Mouse (Mus musculus): Measurements from ENCODE around the gene Slc39a11. TPM values are rescaled to one million over a fixed set of nuclear protein-coding genes. Genes with fewer than 3 reads are reported as not detected.

The Slc39a11 gene
- polyA plus RNA-seq, 1 experiment from 2014 or later = 17.8 TPM

DNA sequence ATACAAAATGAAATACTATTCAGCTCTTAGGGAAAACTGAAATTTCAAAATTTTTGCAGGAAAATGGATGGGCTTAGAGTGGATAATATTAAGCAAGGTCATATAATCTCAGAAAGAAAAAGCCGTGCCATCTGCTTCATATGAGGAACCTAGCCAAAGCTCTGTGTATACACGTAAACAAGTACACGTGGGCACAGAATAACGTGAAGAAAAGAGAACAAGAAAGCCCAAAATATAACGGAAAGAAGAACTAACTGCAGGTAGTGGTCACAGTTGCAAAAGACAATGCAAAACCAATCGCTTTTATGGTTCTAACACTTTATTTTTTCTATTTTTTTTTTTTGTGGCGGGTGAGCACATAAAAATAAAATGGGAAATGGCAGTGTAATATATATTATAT is 446.9 kb downstream of the Slc39a11 start:
- Histone ChIP-seq H3K4me3 (ENCODE audit: low read depth, low read length) (no peak overlapping the region), H3K4me2 (no peak overlapping the region), H3K27me3 (ENCODE audit: control insufficient read depth, insufficient read depth, low read length) (peaks cover 85% of the 10 kb centered on the region), H3K9ac (ENCODE audit: low read length) (no peak overlapping the region), H3K4me1 (ENCODE audit: control insufficient read depth, insufficient read depth, low read length) (peaks cover 5% of the 10 kb centered on the region; the same call in 1 of the 2 replicates), H3K9me3 (ENCODE audit: control insufficient read depth, low read length) (no peaks in the 10 kb centered on the region), H3K27ac (ENCODE audit: low read depth, low read length) (no peak overlapping the region), H3K36me3 (ENCODE audit: control insufficient read depth, insufficient read depth, low read length) (no peaks in the 10 kb centered on the region)
- ATAC-seq (ENCODE audit: low FRiP score) (no peak), DNase-seq (ENCODE audit: low spot score, missing footprints) (no peak)
- WGBS = 86% methylated on average over 7 of the region's 7 CpGs

DNA sequence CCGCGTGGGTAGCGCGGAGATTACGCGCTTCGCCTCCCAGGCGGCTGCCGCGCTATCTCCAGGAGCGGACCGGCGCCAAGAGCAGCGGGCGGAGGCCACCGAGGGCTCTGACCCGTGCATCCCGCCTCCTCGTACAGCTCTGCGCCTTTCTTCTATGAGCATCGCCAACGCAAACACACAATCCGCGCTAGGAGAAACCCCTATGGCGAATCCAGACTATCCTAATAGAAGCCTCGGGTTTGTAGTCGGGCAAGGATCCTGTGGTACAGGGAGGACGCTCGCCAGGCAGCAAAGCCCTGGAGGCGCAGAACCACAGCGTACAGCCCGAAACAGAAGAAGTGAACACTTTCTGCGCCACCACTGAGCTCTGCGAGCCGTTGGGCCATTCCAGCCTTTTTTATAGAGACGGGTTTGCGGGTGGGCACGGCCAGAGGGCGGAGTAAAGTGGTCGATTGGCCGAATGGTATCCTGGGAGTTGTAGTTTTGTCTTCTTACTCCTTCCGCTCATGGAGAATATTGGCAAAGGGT is 448.3 kb downstream of the Slc39a11 start:
- Histone ChIP-seq H3K4me3 (ENCODE audit: low read depth, low read length) (peak overlapping the region; percentile 54), H3K9me3 (ENCODE audit: control insufficient read depth, low read length) (no peaks in the 10 kb centered on the region), H3K36me3 (ENCODE audit: control insufficient read depth, insufficient read depth, low read length) (no peaks in the 10 kb centered on the region), H3K4me2 (peak overlapping the region; percentile 83), H3K4me1 (ENCODE audit: control insufficient read depth, insufficient read depth, low read length) (peaks cover 5% of the 10 kb centered on the region; the same call in 1 of the 2 replicates), H3K27me3 (ENCODE audit: control insufficient read depth, insufficient read depth, low read length) (peaks cover 70% of the 10 kb centered on the region), H3K27ac (ENCODE audit: low read depth, low read length) (peak overlapping the region; percentile 45), H3K9ac (ENCODE audit: low read length) (peak overlapping the region; percentile 68)
- WGBS = under 1% methylated on average over 42 of the region's 42 CpGs
- ATAC-seq (ENCODE audit: low FRiP score) (peak; percentile 89), DNase-seq (ENCODE audit: low spot score, missing footprints) (peak; percentile 99)

DNA sequence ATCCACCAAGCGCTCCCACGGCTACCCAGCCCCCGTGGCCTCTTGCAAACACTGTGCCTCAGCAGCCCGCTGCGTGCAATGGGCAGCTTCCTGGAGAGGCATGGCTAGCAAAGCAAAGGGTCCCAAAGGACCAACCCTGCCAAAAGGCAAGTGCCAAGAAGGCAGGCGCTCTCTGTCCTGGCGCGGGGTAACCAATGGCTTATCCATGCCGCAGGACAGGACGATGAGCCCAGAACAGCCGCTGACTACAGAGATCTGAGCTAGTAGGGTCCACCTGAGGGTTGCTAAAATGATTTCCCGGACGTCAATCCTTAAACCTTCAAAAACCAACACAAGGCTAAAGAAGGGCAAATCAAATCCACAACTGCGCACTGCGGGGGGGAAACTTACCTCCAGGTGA is 449.0 kb downstream of the Slc39a11 start:
- ATAC-seq (ENCODE audit: low FRiP score) (peak; percentile 41; the same call in 1 of the 2 replicates), DNase-seq (ENCODE audit: low spot score, missing footprints) (peak; percentile 93)
- H3K4me2 ChIP-seq = peak overlapping the region; percentile 83
- peak overlapping the region; percentile 54 for H3K4me3 ChIP-seq (ENCODE audit: low read depth, low read length)
- H3K9me3 ChIP-seq (ENCODE audit: control insufficient read depth, low read length) = no peaks in the 10 kb centered on the region
- peaks cover 66% of the 10 kb centered on the region for H3K27me3 ChIP-seq (ENCODE audit: control insufficient read depth, insufficient read depth, low read length)
- peaks cover 5% of the 10 kb centered on the region; the same call in 1 of the 2 replicates for H3K4me1 ChIP-seq (ENCODE audit: control insufficient read depth, insufficient read depth, low read length)
- peak overlapping the region; percentile 68 for H3K9ac ChIP-seq (ENCODE audit: low read length)
- no peak overlapping the region for H3K27ac ChIP-seq (ENCODE audit: low read depth, low read length)
- H3K36me3 ChIP-seq (ENCODE audit: control insufficient read depth, insufficient read depth, low read length) = no peaks in the 10 kb centered on the region
- WGBS = 15% methylated on average over 15 of the region's 15 CpGs

DNA sequence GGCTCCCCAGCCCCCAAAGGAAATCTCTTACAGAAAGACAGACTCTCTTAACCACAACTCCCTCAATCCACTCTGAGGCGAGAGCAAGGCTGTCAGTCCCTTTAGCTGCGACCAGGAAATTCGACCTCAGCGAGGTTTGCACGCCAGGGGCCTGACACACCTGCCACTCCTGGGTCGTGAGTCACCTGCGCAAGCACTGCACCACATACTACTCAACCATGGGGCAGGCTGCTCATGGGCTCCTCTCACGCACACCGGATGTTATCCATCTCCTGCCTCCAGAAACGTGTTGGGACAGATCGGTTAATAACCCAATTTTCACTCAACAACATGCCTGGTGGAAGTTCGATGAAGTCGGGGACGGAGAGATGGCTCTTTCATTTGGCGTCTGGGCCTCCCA is 451.3 kb downstream of the Slc39a11 start:
- H3K4me2 ChIP-seq = no peak overlapping the region
- no peak overlapping the region for H3K9ac ChIP-seq (ENCODE audit: low read length)
- H3K36me3 ChIP-seq (ENCODE audit: control insufficient read depth, insufficient read depth, low read length) = no peaks in the 10 kb centered on the region
- DNase-seq (ENCODE audit: low spot score, missing footprints) (no peak), ATAC-seq (ENCODE audit: low FRiP score) (no peak)
- H3K27ac ChIP-seq (ENCODE audit: low read depth, low read length) = no peak overlapping the region
- no peak overlapping the region for H3K4me3 ChIP-seq (ENCODE audit: low read depth, low read length)
- WGBS = 79% methylated on average over 15 of the region's 15 CpGs
- peaks cover 5% of the 10 kb centered on the region; the same call in 1 of the 2 replicates for H3K4me1 ChIP-seq (ENCODE audit: control insufficient read depth, insufficient read depth, low read length)
- peaks cover 51% of the 10 kb centered on the region for H3K27me3 ChIP-seq (ENCODE audit: control insufficient read depth, insufficient read depth, low read length)
- no peaks in the 10 kb centered on the region for H3K9me3 ChIP-seq (ENCODE audit: control insufficient read depth, low read length)

DNA sequence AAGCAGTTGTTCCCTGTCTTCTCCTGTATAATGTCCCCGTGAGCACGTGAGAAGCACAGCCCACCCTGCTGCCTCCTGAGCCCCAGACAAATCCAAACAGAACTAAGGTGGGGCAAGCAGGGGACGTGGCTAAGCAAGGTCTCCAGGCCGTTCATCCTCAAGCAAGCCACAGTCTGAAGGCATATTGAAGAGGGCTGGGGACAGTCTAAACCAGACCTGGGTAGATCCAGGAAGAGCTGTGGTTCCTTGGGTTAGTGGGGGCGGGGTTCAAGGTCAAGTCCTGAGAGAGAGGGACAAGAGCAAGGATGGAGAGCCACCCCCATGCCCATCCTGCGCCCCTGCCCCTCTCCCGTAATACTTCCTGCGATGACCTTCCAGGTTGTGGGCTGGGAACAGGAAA is 452.3 kb downstream of the Slc39a11 start:
- H3K9ac ChIP-seq (ENCODE audit: low read length) = no peak overlapping the region
- WGBS = 85% methylated on average over 8 of the region's 8 CpGs
- H3K4me3 ChIP-seq (ENCODE audit: low read depth, low read length) = no peak overlapping the region
- no peak overlapping the region for H3K4me2 ChIP-seq
- peaks cover 5% of the 10 kb centered on the region; the same call in 1 of the 2 replicates for H3K4me1 ChIP-seq (ENCODE audit: control insufficient read depth, insufficient read depth, low read length)
- ATAC-seq (ENCODE audit: low FRiP score) = no peak
- no peaks in the 10 kb centered on the region for H3K9me3 ChIP-seq (ENCODE audit: control insufficient read depth, low read length)
- peaks cover 45% of the 10 kb centered on the region for H3K27me3 ChIP-seq (ENCODE audit: control insufficient read depth, insufficient read depth, low read length)
- DNase-seq (ENCODE audit: low spot score, missing footprints) = no peak
- H3K36me3 ChIP-seq (ENCODE audit: control insufficient read depth, insufficient read depth, low read length) = no peaks in the 10 kb centered on the region
- H3K27ac ChIP-seq (ENCODE audit: low read depth, low read length) = no peak overlapping the region

DNA sequence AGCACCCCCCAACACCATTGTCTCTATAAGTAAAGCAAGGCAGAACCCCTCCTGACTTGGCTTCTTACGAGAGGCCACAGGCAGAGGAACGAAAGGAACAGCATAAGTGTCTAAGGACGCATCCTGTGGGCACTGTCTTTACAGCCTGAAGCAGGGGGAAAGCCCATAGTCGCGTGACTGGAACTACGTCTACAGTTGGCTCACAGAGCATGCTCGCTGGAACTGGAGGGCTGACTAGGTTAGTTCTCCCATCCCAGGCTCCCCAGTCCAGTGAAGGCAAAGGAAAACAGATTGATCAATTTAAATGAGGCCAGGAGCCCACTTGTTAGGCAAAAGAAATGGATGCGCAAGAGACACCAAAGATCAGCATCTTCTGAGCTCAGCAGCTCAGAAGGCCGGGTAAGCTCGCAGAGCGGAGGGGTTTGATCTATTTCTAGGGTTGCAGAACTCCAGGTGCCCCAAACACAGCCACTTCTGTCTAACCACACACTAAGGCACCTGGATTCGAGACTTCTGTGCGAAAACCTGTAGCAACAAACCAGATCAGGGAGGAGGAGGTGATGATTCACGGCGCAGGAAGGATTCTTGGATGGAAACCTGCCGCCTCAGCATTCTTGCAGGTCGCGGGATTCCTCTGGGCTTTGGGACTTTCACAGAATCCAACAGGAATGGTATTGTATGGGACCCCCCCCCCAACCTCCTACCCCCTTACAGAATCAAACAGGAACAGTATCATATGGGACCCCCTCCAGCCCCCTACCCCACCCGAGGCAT is 453.5 kb downstream of the Slc39a11 start:
- H3K4me3 ChIP-seq (ENCODE audit: low read depth, low read length) = no peak overlapping the region
- H3K9me3 ChIP-seq (ENCODE audit: control insufficient read depth, low read length) = no peaks in the 10 kb centered on the region
- WGBS = 92% methylated on average over 19 of the region's 19 CpGs
- H3K36me3 ChIP-seq (ENCODE audit: control insufficient read depth, insufficient read depth, low read length) = no peaks in the 10 kb centered on the region
- H3K4me1 ChIP-seq (ENCODE audit: control insufficient read depth, insufficient read depth, low read length) = peaks cover 5% of the 10 kb centered on the region; the same call in 1 of the 2 replicates
- no peak overlapping the region for H3K9ac ChIP-seq (ENCODE audit: low read length)
- DNase-seq (ENCODE audit: low spot score, missing footprints) = no peak
- H3K27me3 ChIP-seq (ENCODE audit: control insufficient read depth, insufficient read depth, low read length) = peaks cover 42% of the 10 kb centered on the region
- H3K4me2 ChIP-seq = no peak overlapping the region
- no peak for ATAC-seq (ENCODE audit: low FRiP score)
- H3K27ac ChIP-seq (ENCODE audit: low read depth, low read length) = no peak overlapping the region

Other genes with a start within 250 kb of the Slc39a11 start
- 12.4 and 12.6 TPM in 2 replicates for gene Sstr2, start 30.7 kb downstream of the Slc39a11 start, polyA plus RNA-seq (2014; fragmentation: Nextera tagmentation; extraction: Ambion mirVana)
- gene Cog1, start 910 bp downstream of the Slc39a11 start, polyA plus RNA-seq (2014; fragmentation: Nextera tagmentation; extraction: Ambion mirVana) = 30.0 and 30.1 TPM in 2 replicates
- 50.9 and 54.6 TPM in 2 replicates for gene Fam104a, start 34.1 kb upstream of the Slc39a11 start, polyA plus RNA-seq (2014; fragmentation: Nextera tagmentation; extraction: Ambion mirVana)
- gene D11Wsu47e, start 34.3 kb upstream of the Slc39a11 start, polyA plus RNA-seq (2014; fragmentation: Nextera tagmentation; extraction: Ambion mirVana) = 23.3 and 23.4 TPM in 2 replicates
- 0.30 and 0.57 TPM in 2 replicates for gene Cpsf4l, start 59.9 kb upstream of the Slc39a11 start, polyA plus RNA-seq (2014; fragmentation: Nextera tagmentation; extraction: Ambion mirVana)
- 54.6 and 60.4 TPM in 2 replicates for gene Cdc42ep4, start 101.8 kb upstream of the Slc39a11 start, polyA plus RNA-seq (2014; fragmentation: Nextera tagmentation; extraction: Ambion mirVana)

Data from midbrain, embryonic 11.5 days (tissue).